Mouse (Mus musculus): ENCODE measurements around the gene Ttc8.

Gene Ttc8

GRCm38 (mm10) chr12:99028665-99029064, 108.3 kb downstream of the Ttc8 start:
- DNase-seq (ENCODE audit: low read depth, low spot score) = no peak

- DNase-seq (ENCODE audit: low read depth, low spot score) = no peak
These were observed 109.6 kb downstream of the Ttc8 start for GRCm38 (mm10) chr12:99030022-99030421.
